Comparison of ENCODE assay signal across 40 mouse cellular contexts in the genomic region with DNA sequence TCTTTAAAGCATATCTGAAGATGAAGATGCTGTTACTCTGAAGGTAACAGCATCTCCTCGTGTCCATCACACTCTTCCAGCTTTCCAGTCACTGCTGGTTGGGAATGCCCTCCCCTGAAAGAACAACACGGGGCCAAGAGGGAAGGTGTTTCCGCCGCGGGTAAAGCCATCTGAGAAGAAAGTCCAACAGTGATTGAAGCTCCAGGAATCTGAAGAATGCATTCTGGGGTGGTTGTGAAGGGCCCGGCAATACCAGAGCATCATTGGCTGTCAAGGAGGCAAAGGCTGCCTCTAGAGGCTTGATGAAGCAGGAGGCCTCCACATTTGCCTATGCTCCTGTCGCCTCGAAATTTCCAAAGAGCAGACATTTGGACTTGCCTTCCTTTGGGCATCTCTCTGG. TPM values are rescaled to one million over a fixed set of nuclear protein-coding genes. Genes with fewer than 3 reads are reported as not detected.
DNase-seq lines count a peak whose midpoint lies in the region; ATAC-seq and TF ChIP-seq lines count a peak whose summit lies in the region.
"Had no signal": no experiment of that assay in that cellular context is flagged by ENCODE, and none has a peak within 500 bp of the region (broad histone marks: within the 10 kb centered on the region; RNA-seq: fewer than 3 reads in every experiment).

No protein-coding gene starts in this region.

- no peaks in the 10 kb centered on the region for H3K27me3 ChIP-seq in Patski
- H3K27me3 ChIP-seq: embryonic facial prominence, embryonic 13.5 days; hindbrain, embryonic 12.5 days; intestine, embryonic 15.5 days; limb, embryonic 12.5 days; liver, embryonic 15.5 days; megakaryocyte, embryonic 14.5 days; midbrain, embryonic 12.5 days; neural tube, embryonic 12.5 days had no signal

- DNase-seq in heart, adult 11 months, result peak; percentile 74
- DNase-seq in heart, postnatal 36 days, result no peak
- DNase-seq in kidney, postnatal 14 days, result peak; percentile 37
- no peak for DNase-seq in kidney, postnatal 25 days
- DNase-seq in Patski (ENCODE audit: low read depth, low spot score), result no peak
- DNase-seq in urinary bladder, postnatal 36 days (ENCODE audit: low spot score in 2 of 2), result no peak
- DNase-seq: adrenal gland, adult 2 months; adrenal gland, postnatal 36 days; cerebellum, adult 18-20 months; cerebellum, postnatal 10 days; heart, postnatal 14 days; lung, postnatal 4 days; right cerebral cortex, postnatal 4 days; thymus, adult 2 months; thymus, postnatal 4 days had no signal

- intact Hi-C loops in heart, postnatal 36 days (cut with DNase I), result no loop called here

- in situ Hi-C loops in Patski (cut with MboI; ENCODE audit: low pct_unique_long_range_greater_than_20kb), result no loop called here

- CTCF ChIA-PET in Patski (lab: Charles Lee), result interaction anchor here (0.9 to 1.4 kb wide), 2 partner anchors 10 to 23 kb away, joined by 3 read pairs; no protein-coding TSS in a partner anchor

- TF ChIP-seq CTCF in Patski (IDR thresholded peaks at IDR 0.05), result peak; percentile 42

- POLR2A ChIA-PET in Patski (lab: Charles Lee), result interaction anchor here (1.0 kb wide), 1 partner anchor 15 kb away, joined by 3 read pairs; no protein-coding TSS in a partner anchor

- peak; percentile 83 for ATAC-seq in Patski
- no peak for ATAC-seq in CD4-positive, CD25-positive, alpha-beta regulatory T cell, adult 4 months
- ATAC-seq: activated CD4-positive, CD25-positive, alpha-beta regulatory T cell, adult 4 months; forebrain, embryonic 16.5 days; hindbrain, postnatal 0 days; intestine, embryonic 15.5 days had no signal

RNA-seq across cellular contexts. Expression of a gene that starts 25.1 kb away (rescaled TPM):
- 1 to 10 TPM; 2.5 to 3.7 TPM for total RNA-seq in heart, postnatal 36 days (2021)
- polyA plus RNA-seq in Patski (2021), result 26.0 TPM
- polyA plus RNA-seq in CD4-positive, CD25-positive, alpha-beta regulatory T cell, adult 4 months (2017; shearing (Covaris generic)), result under 1 TPM in 1 of 2 experiments, not detected in 1; 0.35 TPM
- total RNA-seq: common myeloid progenitor, adult 5-6 weeks; liver, adult 2 months had no signal
- polyA plus RNA-seq: activated CD4-positive, CD25-positive, alpha-beta regulatory T cell, adult 4 months; heart, embryonic 14.5 days had no signal

RNA-seq across cellular contexts. Expression of a gene that starts 25.3 kb away (rescaled TPM):
- 10 to 100 TPM; 42.9 to 50.8 TPM for total RNA-seq in heart, postnatal 36 days (2021)
- 136 TPM for polyA plus RNA-seq in Patski (2021)
- 100 to 1,000 TPM; 101 to 133 TPM for polyA plus RNA-seq in CD4-positive, CD25-positive, alpha-beta regulatory T cell, adult 4 months (2017; shearing (Covaris generic))

RNA-seq across cellular contexts. Expression of a gene that starts 34.6 kb away (rescaled TPM):
- not detected for total RNA-seq in heart, postnatal 36 days (2021)
- not detected for polyA plus RNA-seq in Patski (2021)
- polyA plus RNA-seq in CD4-positive, CD25-positive, alpha-beta regulatory T cell, adult 4 months (2017; shearing (Covaris generic)), result under 1 TPM in 1 of 2 experiments, not detected in 1; 0.30 TPM
- total RNA-seq: adrenal gland, adult 2 months; adrenal gland, postnatal 36 days; common myeloid progenitor, adult 5-6 weeks; heart, postnatal 14 days; hindbrain, postnatal 0 days; layer of hippocampus, adult 2 months; layer of hippocampus, postnatal 14 days; left cerebral cortex, adult 2 months; left cerebral cortex, postnatal 25 days; liver, adult 2 months had no signal
- polyA plus RNA-seq: activated CD4-positive, CD25-positive, alpha-beta regulatory T cell, adult 4 months; adrenal gland, adult 2 months; forebrain, embryonic 16.5 days; hindbrain, postnatal 0 days; liver, adult 2 months; midbrain, embryonic 12.5 days; midbrain, postnatal 0 days; spleen, adult 2 months had no signal

RNA-seq across cellular contexts. Expression of a gene that starts 48.6 kb away (rescaled TPM):
- total RNA-seq in heart, postnatal 36 days (2021), result not detected
- not detected for polyA plus RNA-seq in Patski (2021)
- not detected for polyA plus RNA-seq in CD4-positive, CD25-positive, alpha-beta regulatory T cell, adult 4 months (2017; shearing (Covaris generic))
- total RNA-seq: adrenal gland, adult 2 months; adrenal gland, postnatal 36 days; common myeloid progenitor, adult 5-6 weeks; heart, postnatal 14 days; hindbrain, postnatal 0 days; layer of hippocampus, adult 2 months; layer of hippocampus, postnatal 14 days; left cerebral cortex, adult 2 months; left cerebral cortex, postnatal 25 days; liver, adult 2 months; midbrain, postnatal 0 days had no signal
- polyA plus RNA-seq: activated CD4-positive, CD25-positive, alpha-beta regulatory T cell, adult 4 months; adrenal gland, adult 2 months; forebrain, embryonic 10.5 days; forebrain, embryonic 16.5 days; heart, embryonic 14.5 days; hindbrain, postnatal 0 days; intestine, embryonic 15.5 days; liver, adult 2 months; midbrain, embryonic 12.5 days; midbrain, postnatal 0 days; spleen, adult 2 months had no signal

RNA-seq across cellular contexts. Expression of a gene that starts 55.9 kb away (rescaled TPM):
- not detected for total RNA-seq in heart, postnatal 36 days (2021)
- 0.06 TPM for polyA plus RNA-seq in Patski (2021)
- polyA plus RNA-seq in CD4-positive, CD25-positive, alpha-beta regulatory T cell, adult 4 months (2017; shearing (Covaris generic)), result not detected
- total RNA-seq: adrenal gland, adult 2 months; adrenal gland, postnatal 36 days; common myeloid progenitor, adult 5-6 weeks; gastrocnemius, adult 8-10 months; gastrocnemius, postnatal 4 days; heart, postnatal 14 days; liver, adult 2 months; midbrain, postnatal 0 days had no signal
- polyA plus RNA-seq: activated CD4-positive, CD25-positive, alpha-beta regulatory T cell, adult 4 months; embryonic facial prominence, embryonic 13.5 days; forebrain, embryonic 10.5 days; intestine, embryonic 15.5 days; limb, embryonic 12.5 days; liver, adult 2 months; liver, embryonic 15.5 days; lung, embryonic 16.5 days; midbrain, postnatal 0 days; spleen, adult 2 months had no signal

Comparison
In these comparisons a context has a peak if more than half of its experiments do, and no peak if none do; other contexts are left out.
1. DNase-seq: peak in heart, adult 11 months (single experiment) and kidney, postnatal 14 days (single experiment); none in heart, postnatal 36 days (0 of 2), kidney, postnatal 25 days (0 of 2), Patski (single experiment) and urinary bladder, postnatal 36 days (0 of 2).
2. RNA of a gene that starts 25.1 kb away (polyA plus RNA-seq): 26.0 TPM in Patski (single experiment); 0.35 TPM in CD4-positive, CD25-positive, alpha-beta regulatory T cell, adult 4 months; every median in the first group is over 10 times any median in the second.